Mouse (Mus musculus) C2C12 (cell line): ENCODE results near the gene Col16a1. TPM values are rescaled to one million over a fixed set of nuclear protein-coding genes. Genes with fewer than 3 reads are reported as not detected.

Experiments used
- H3K27me3 ChIP-seq: one replicate; pipeline ENCODE4 v1.6.1; 2011; ENCODE audit not compliant: control insufficient read depth, insufficient read depth, insufficient read length
- H3K36me3 ChIP-seq: one replicate; pipeline ENCODE4 v1.6.1; 2011; ENCODE audit not compliant: control insufficient read depth, insufficient read depth
- H3K4me3 ChIP-seq: one replicate; pipeline ENCODE4 v1.5.1; 2011; ENCODE audit warnings: mild to moderate bottlenecking, control low read depth; ENCODE audit not compliant: poor library complexity, insufficient read depth, severe bottlenecking
- H3K79me2 ChIP-seq: one replicate; pipeline ENCODE4 v1.6.1; 2011; ENCODE audit not compliant: control insufficient read depth, insufficient read depth
- H3K79me3 ChIP-seq: one replicate; pipeline ENCODE4 v1.6.1; 2011; ENCODE audit warnings: low read depth, control low read depth
- H3ac ChIP-seq: one replicate; pipeline ENCODE3; 2011; ENCODE audit warnings: low read depth; ENCODE audit not compliant: control insufficient read depth, insufficient read length
- CEBPB ChIP-seq: IDR thresholded peaks from one replicate; pipeline ENCODE4 v1.6.1; 2011; ENCODE audit warnings: low read depth, mild to moderate bottlenecking, control low read depth, moderate library complexity
- CTCF ChIP-seq: IDR thresholded peaks from one replicate; pipeline ENCODE4 v1.5.1; 2011; ENCODE audit not compliant: control insufficient read depth, insufficient read depth, insufficient read length
- FOSL1 ChIP-seq: IDR thresholded peaks from one replicate; pipeline ENCODE4 v1.8.0; 2011; ENCODE audit warnings: mild to moderate bottlenecking, low read length; ENCODE audit not compliant: poor library complexity, insufficient read depth, severe bottlenecking
- MAX ChIP-seq: IDR thresholded peaks from one replicate; pipeline ENCODE4 v1.6.1; 2011; ENCODE audit warnings: mild to moderate bottlenecking, control low read depth
- MYOD1 ChIP-seq: IDR thresholded peaks from one replicate; pipeline ENCODE4 v1.6.1; 2011; ENCODE audit warnings: low read depth; ENCODE audit not compliant: control insufficient read depth, insufficient read length
- MYOG ChIP-seq: IDR thresholded peaks from one replicate; pipeline ENCODE4 v1.6.1; 2011; ENCODE audit not compliant: control insufficient read depth, insufficient read length; ENCODE audit errors: extremely low read depth
- USF1 ChIP-seq: IDR thresholded peaks from one replicate; pipeline ENCODE4 v1.6.1; 2011; ENCODE audit warnings: low read depth, mild to moderate bottlenecking, control low read depth, moderate library complexity
- polyA plus RNA-seq: library from polyadenylated mRNA; unstranded; fragments of >200 nt; fragmentation: generic; extraction: Trizol; gene quantifications from one replicate; pipeline ENCODE4 v1.2.1, GENCODE M21; 2012; ENCODE audit warnings: missing spikeins

The Col16a1 gene
- polyA plus RNA-seq, 1 experiment, result 7.5 TPM

DNA sequence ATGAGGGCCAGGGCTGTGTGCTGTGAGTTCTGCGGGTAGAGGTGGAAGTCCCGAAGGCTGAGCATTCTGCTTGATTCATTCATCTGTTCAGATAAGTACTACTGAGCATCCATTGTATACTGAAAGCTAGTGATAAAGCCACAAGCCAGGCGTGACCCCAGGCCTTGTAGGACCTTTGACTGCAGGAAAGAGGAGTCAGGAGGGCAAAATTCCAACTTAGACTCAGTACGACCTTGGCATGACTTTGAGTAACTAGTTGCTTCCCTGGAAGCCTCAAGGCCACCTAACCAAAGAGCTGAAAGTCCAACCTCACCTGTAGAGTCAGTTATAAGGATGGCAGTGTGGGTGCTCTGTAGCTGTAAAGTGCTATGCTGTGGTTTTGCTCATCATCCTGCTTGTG lies 73.1 kb downstream of the Col16a1 start:
- H3K36me3 ChIP-seq, result peaks cover 8% of the 10 kb centered on the region
- no peak overlapping the region for H3ac ChIP-seq
- no peaks in the 10 kb centered on the region for H3K79me2 ChIP-seq
- TF ChIP-seq USF1, result no peak
- no peak for TF ChIP-seq MAX
- TF ChIP-seq CTCF, result no peak
- no peak for TF ChIP-seq CEBPB
- no peak for TF ChIP-seq FOSL1
- no peak for TF ChIP-seq MYOD1
- TF ChIP-seq MYOG, result no peak
- no peaks in the 10 kb centered on the region for H3K27me3 ChIP-seq
- peaks cover 2% of the 10 kb centered on the region for H3K79me3 ChIP-seq
- no peak overlapping the region for H3K4me3 ChIP-seq

DNA sequence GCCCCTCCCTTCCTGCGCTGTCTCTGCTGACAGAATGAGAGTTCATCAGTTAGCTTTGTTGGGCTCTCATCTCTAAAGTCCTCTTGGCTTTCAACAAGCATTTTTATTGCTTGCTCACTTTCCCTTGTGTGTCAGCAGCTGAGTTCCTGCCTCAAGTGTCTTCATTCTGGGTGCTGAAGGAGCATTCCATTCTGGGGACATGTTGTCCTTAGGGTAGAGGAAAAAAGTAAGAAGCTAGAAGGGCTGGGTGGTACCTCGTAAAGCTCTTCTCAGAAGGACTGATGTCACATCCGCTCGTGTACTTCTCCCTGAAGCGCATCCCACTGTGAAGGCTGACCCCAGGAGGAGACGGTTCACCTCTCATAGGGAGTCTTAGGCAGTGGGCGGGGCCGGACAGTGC lies 73.9 kb downstream of the Col16a1 start:
- H3K36me3 ChIP-seq, result peaks cover 8% of the 10 kb centered on the region
- TF ChIP-seq MAX (no peak), CTCF (no peak), USF1 (no peak), CEBPB (no peak), MYOD1 (no peak), FOSL1 (no peak), MYOG (no peak)
- no peaks in the 10 kb centered on the region for H3K79me3 ChIP-seq
- H3K27me3 ChIP-seq, result no peaks in the 10 kb centered on the region
- no peaks in the 10 kb centered on the region for H3K79me2 ChIP-seq
- H3ac ChIP-seq, result no peak overlapping the region
- H3K4me3 ChIP-seq, result no peak overlapping the region

GRCm38 (mm10) chr4:130123020-130123419 lies 75.4 kb downstream of the Col16a1 start:
- Histone ChIP-seq H3K36me3 (peaks cover 18% of the 10 kb centered on the region), H3K79me3 (no peaks in the 10 kb centered on the region), H3K27me3 (no peaks in the 10 kb centered on the region), H3ac (no peak overlapping the region), H3K79me2 (no peaks in the 10 kb centered on the region), H3K4me3 (no peak overlapping the region)
- TF ChIP-seq MAX, result no peak
- TF ChIP-seq CTCF, result no peak

GRCm38 (mm10) chr4:130124110-130124509 lies 76.5 kb downstream of the Col16a1 start:
- H3K36me3 ChIP-seq, result peaks cover 19% of the 10 kb centered on the region
- H3K79me2 ChIP-seq, result no peaks in the 10 kb centered on the region
- TF ChIP-seq USF1 (no peak), CEBPB (no peak), MYOD1 (no peak), CTCF (no peak), FOSL1 (no peak), MYOG (no peak), MAX (no peak)
- H3K27me3 ChIP-seq, result no peaks in the 10 kb centered on the region
- no peak overlapping the region for H3ac ChIP-seq
- H3K4me3 ChIP-seq, result no peak overlapping the region
- H3K79me3 ChIP-seq, result no peaks in the 10 kb centered on the region

DNA sequence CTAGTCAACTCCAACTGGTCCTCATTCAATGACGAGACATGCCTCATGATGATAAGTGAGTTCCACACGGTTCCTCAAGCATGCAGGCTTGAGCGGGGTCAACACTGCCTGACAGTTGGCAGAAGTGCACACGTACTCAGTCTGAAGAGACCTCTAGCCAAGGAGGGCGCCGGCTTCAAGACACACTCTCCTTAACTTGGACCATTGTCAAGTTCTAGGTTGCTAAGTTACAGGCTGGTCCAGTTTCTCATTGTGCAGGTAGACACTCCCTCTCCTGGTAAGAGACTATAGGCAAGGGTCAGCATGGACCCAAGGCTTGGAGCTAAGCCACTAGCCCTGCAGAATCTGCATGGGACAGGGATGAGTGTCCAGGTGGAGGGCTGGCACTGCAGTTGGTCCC lies 77.5 kb downstream of the Col16a1 start:
- Histone ChIP-seq H3K4me3 (no peak overlapping the region), H3K79me3 (no peaks in the 10 kb centered on the region), H3K27me3 (no peaks in the 10 kb centered on the region), H3ac (no peak overlapping the region), H3K79me2 (no peaks in the 10 kb centered on the region), H3K36me3 (peaks cover 19% of the 10 kb centered on the region)
- TF ChIP-seq CTCF (no peak), MAX (no peak), USF1 (no peak), MYOD1 (no peak), CEBPB (no peak), FOSL1 (no peak), MYOG (no peak)

DNA sequence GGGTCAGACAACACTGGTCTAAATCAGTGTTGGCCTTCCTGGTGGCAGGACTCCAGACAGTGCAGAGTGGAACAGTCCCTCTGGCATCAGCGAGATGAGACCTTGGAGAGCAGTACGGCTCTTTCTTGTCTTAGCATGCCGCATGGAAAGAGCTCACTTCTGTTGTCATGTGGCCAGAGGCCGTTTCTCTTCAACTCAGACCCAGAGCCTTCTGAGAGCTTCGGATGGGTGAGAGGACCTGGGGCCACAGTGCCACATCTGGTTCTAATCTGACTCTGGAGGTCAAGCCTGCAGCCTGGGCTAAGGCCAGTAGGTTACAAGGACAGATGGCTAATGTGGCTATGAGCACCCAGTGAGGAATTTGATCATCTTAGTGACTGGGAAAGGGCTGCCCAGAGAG lies 78.3 kb downstream of the Col16a1 start:
- Histone ChIP-seq H3ac (no peak overlapping the region), H3K79me2 (no peaks in the 10 kb centered on the region), H3K79me3 (no peaks in the 10 kb centered on the region), H3K4me3 (no peak overlapping the region), H3K27me3 (no peaks in the 10 kb centered on the region), H3K36me3 (peaks cover 19% of the 10 kb centered on the region)
- TF ChIP-seq CEBPB, result no peak
- TF ChIP-seq MYOG, result no peak
- no peak for TF ChIP-seq USF1
- TF ChIP-seq FOSL1, result no peak
- no peak for TF ChIP-seq MAX
- TF ChIP-seq CTCF, result no peak
- TF ChIP-seq MYOD1, result no peak
